Mouse (Mus musculus): ENCODE measurements around the gene Rfxank.

Rfxank gene

DNA sequence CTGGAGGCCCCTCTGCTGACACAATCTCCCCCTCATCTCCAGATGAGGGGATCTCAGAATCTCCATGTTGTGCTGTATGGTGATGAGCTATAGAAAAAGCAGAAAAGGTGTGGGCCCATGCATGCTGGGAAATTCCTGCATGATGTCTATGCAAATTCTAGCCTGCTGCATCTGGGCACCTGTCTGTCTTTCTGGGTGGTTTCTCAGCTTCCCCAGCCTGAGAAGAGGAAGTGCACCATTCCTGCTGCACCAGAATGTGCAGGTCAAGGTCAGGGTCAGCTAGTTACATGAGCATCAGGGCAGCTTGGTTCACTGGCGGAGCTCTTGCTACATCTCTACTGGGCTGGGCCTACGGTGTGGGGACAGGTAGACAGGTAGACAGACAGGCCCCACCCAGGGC lies 28.5 kb downstream of the Rfxank start:
- TF ChIP-seq POU5F1 (IDR thresholded peaks at IDR 0.05; ENCODE audit: borderline replicate concordance, low read length), result no peak
- H3K9me3 ChIP-seq (ENCODE audit: low read length), result no peaks in the 10 kb centered on the region
- H3K27me3 ChIP-seq (ENCODE audit: insufficient read depth, low read length), result peaks cover 79% of the 10 kb centered on the region
- H3K4me1 ChIP-seq (replicated peaks; ENCODE audit: low read depth, low read length), result peaks cover 32% of the 10 kb centered on the region
- no peaks in the 10 kb centered on the region for H3K36me3 ChIP-seq (ENCODE audit: insufficient read depth, low read length)
- no peak overlapping the region for H3K4me3 ChIP-seq (replicated peaks; ENCODE audit: low read length)

DNA sequence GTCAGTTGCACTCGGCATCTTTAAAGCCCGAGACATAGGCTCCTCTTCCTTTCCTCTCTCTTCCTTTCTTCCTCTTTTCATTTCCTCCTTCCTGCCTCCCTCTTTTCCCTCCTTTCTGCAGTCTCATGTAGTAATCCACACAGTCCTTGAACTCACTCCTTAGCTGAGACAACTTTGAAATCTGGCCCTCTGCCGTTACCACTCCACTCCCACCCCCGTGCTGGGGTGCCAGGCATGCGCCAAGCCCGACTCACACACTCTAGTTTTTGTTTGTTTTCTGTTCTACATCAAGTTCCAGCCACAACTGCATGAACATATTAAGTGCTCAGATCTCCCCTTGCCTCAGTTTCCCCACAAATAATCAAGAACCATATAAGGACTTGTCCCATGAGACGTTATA lies 34.0 kb downstream of the Rfxank start:
- Histone ChIP-seq H3K9me3 (ENCODE audit: low read length) (no peaks in the 10 kb centered on the region), H3K36me3 (ENCODE audit: insufficient read depth, low read length) (no peaks in the 10 kb centered on the region), H3K4me1 (replicated peaks; ENCODE audit: low read depth, low read length) (peaks cover 18% of the 10 kb centered on the region), H3K27me3 (ENCODE audit: insufficient read depth, low read length) (peaks cover 24% of the 10 kb centered on the region), H3K4me3 (replicated peaks; ENCODE audit: low read length) (no peak overlapping the region)
- TF ChIP-seq POU5F1 (IDR thresholded peaks at IDR 0.05; ENCODE audit: borderline replicate concordance, low read length), result no peak
- TF ChIP-seq NANOG (IDR thresholded peaks at IDR 0.05; ENCODE audit: borderline replicate concordance, low read length), result no peak
- TF ChIP-seq CTCF (conservative IDR thresholded peaks at IDR 0.05; ENCODE audit: low read length), result no peak

DNA sequence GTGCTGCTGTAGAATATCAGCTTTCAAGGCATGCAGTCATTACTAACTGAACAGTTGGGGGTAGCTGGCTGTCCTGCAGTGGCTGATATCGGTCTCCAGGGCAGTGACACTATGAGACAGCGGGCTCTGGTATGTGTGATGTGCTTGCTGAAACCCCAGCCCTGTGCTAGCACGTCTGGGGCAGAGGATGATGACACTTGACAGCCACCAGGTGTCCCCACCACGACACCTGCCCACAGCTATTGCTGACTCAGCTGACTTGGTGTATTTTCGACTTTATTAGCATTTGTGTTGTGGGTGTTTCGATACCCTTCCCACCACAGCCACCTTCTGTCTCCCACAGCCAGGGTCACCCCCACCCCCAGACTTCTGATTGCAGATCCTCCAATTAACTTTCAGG lies 34.4 kb downstream of the Rfxank start:
- no peak overlapping the region for H3K4me3 ChIP-seq (replicated peaks; ENCODE audit: low read length)
- H3K36me3 ChIP-seq (ENCODE audit: insufficient read depth, low read length), result no peaks in the 10 kb centered on the region
- no peaks in the 10 kb centered on the region for H3K9me3 ChIP-seq (ENCODE audit: low read length)
- H3K4me1 ChIP-seq (replicated peaks; ENCODE audit: low read depth, low read length), result peaks cover 22% of the 10 kb centered on the region
- TF ChIP-seq POU5F1 (IDR thresholded peaks at IDR 0.05; ENCODE audit: borderline replicate concordance, low read length), result no peak
- no peak for TF ChIP-seq CTCF (conservative IDR thresholded peaks at IDR 0.05; ENCODE audit: low read length)
- no peak for TF ChIP-seq NANOG (IDR thresholded peaks at IDR 0.05; ENCODE audit: borderline replicate concordance, low read length)
- peaks cover 21% of the 10 kb centered on the region for H3K27me3 ChIP-seq (ENCODE audit: insufficient read depth, low read length)

DNA sequence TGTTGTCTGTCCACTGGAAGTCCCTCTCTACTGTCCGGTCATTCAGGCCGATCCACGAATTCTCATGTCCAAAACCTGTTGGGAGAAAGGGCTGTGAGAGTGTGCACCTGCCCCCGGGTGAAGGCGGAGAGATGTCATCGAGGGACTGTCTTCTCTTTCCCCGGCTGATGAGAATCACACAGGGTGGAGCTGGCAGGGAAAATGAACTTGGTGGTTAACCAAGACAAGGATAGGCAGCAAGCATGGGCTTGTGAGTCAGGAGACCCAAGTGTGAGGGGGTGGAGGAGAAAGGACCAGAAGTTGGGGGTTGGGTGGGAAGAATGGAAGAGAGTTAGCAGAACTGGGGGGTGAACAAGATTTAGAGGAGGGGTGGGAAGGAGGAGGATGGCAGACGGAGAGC lies 38.7 kb downstream of the Rfxank start:
- Histone ChIP-seq H3K9me3 (ENCODE audit: low read length) (no peaks in the 10 kb centered on the region), H3K4me3 (replicated peaks; ENCODE audit: low read length) (no peak overlapping the region), H3K27me3 (ENCODE audit: insufficient read depth, low read length) (peaks cover 7% of the 10 kb centered on the region; the same call in 1 of the 2 replicates), H3K36me3 (ENCODE audit: insufficient read depth, low read length) (no peaks in the 10 kb centered on the region), H3K4me1 (replicated peaks; ENCODE audit: low read depth, low read length) (peaks cover 31% of the 10 kb centered on the region)
- TF ChIP-seq CTCF (conservative IDR thresholded peaks at IDR 0.05; ENCODE audit: low read length), result no peak
- no peak for TF ChIP-seq POU5F1 (IDR thresholded peaks at IDR 0.05; ENCODE audit: borderline replicate concordance, low read length)
- no peak for TF ChIP-seq NANOG (IDR thresholded peaks at IDR 0.05; ENCODE audit: borderline replicate concordance, low read length)

DNA sequence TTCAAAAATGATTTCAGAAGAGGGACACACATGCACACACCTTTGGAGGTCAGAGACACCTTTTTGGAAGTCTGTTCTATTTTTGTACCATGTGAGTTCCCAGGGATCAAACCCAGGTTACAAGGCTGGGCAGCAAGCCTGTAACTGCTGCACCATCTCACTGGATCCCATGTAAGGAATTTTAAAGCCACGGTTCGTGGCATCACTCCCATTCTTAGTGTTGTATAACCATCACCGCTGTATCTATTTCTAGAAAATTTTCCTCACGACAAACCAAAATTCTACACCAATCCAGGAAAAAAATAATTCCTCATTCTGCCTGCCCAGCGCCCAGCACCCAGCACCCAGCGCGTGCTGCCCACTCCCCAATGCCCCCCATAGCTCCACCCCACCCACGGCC lies 39.7 kb downstream of the Rfxank start:
- Histone ChIP-seq H3K36me3 (ENCODE audit: insufficient read depth, low read length) (no peaks in the 10 kb centered on the region), H3K4me1 (replicated peaks; ENCODE audit: low read depth, low read length) (peaks cover 28% of the 10 kb centered on the region), H3K9me3 (ENCODE audit: low read length) (no peaks in the 10 kb centered on the region), H3K4me3 (replicated peaks; ENCODE audit: low read length) (no peak overlapping the region), H3K27me3 (ENCODE audit: insufficient read depth, low read length) (peaks cover 7% of the 10 kb centered on the region; the same call in 1 of the 2 replicates)
- no peak for TF ChIP-seq CTCF (conservative IDR thresholded peaks at IDR 0.05; ENCODE audit: low read length)
- TF ChIP-seq POU5F1 (IDR thresholded peaks at IDR 0.05; ENCODE audit: borderline replicate concordance, low read length), result no peak
- TF ChIP-seq NANOG (IDR thresholded peaks at IDR 0.05; ENCODE audit: borderline replicate concordance, low read length), result no peak

DNA sequence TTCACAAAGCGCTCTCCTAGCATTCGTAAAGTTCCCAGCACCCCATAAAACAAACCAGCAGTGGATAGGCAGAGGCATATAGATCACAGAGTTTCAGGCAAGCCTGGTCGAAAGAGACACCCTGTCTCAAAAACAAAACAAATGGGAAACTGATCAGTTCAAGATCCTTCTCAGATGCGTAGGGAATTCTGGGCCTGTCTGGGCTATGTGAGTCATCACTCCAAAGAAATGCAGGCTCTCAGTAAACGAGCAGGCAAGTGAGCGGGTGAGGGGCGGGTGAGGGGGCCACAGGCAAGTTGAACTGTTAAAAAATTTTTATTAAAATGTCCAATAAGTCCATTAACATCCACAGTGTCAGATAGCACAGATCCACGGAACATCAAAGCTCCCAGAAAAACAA lies 46.2 kb downstream of the Rfxank start:
- Histone ChIP-seq H3K4me1 (replicated peaks; ENCODE audit: low read depth, low read length) (peaks cover 59% of the 10 kb centered on the region), H3K9me3 (ENCODE audit: low read length) (no peaks in the 10 kb centered on the region), H3K27me3 (ENCODE audit: insufficient read depth, low read length) (peaks cover 27% of the 10 kb centered on the region), H3K36me3 (ENCODE audit: insufficient read depth, low read length) (no peaks in the 10 kb centered on the region), H3K4me3 (replicated peaks; ENCODE audit: low read length) (no peak overlapping the region)
- no peak for TF ChIP-seq POU5F1 (IDR thresholded peaks at IDR 0.05; ENCODE audit: borderline replicate concordance, low read length)
- no peak for TF ChIP-seq CTCF (conservative IDR thresholded peaks at IDR 0.05; ENCODE audit: low read length)
- no peak for TF ChIP-seq NANOG (IDR thresholded peaks at IDR 0.05; ENCODE audit: borderline replicate concordance, low read length)

DNA sequence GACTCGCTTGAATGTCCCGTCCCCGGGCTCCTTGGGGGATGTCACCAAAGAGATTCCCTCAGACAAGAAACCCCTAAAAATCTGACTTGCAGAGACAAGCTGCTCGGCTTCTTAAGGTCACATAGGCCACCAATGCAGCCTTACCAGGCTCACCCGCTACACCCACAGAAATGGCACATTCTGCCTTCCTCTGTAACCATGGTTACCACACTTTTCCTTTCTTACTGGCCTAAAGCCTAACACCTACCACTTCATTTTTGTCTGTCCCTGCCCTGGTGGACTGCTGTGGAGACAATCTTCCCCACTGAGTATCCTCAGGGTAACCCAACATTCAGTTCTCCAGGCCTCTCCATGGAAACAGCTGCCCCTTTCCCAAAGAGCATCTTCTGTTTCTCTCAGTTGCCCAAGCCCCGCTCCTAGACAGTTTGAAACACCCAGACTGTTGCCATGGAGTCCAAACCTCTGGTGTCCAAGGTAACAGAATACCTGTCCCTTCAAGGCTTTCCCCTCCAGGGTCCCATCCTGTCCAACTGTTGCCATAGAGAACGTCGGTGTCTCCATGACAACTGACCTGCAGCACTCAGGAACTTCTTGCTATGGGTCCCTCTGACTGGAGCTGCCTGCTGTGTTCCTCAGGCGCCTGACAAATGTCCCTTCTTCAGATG lies 49.5 kb downstream of the Rfxank start:
- no peaks in the 10 kb centered on the region for H3K36me3 ChIP-seq (ENCODE audit: insufficient read depth, low read length)
- TF ChIP-seq POU5F1 (IDR thresholded peaks at IDR 0.05; ENCODE audit: borderline replicate concordance, low read length) (no peak), NANOG (IDR thresholded peaks at IDR 0.05; ENCODE audit: borderline replicate concordance, low read length) (no peak), CTCF (conservative IDR thresholded peaks at IDR 0.05; ENCODE audit: low read length) (no peak)
- H3K4me3 ChIP-seq (replicated peaks; ENCODE audit: low read length), result no peak overlapping the region
- no peaks in the 10 kb centered on the region for H3K9me3 ChIP-seq (ENCODE audit: low read length)
- peaks cover 60% of the 10 kb centered on the region for H3K27me3 ChIP-seq (ENCODE audit: insufficient read depth, low read length)
- H3K4me1 ChIP-seq (replicated peaks; ENCODE audit: low read depth, low read length), result peaks cover 71% of the 10 kb centered on the region

DNA sequence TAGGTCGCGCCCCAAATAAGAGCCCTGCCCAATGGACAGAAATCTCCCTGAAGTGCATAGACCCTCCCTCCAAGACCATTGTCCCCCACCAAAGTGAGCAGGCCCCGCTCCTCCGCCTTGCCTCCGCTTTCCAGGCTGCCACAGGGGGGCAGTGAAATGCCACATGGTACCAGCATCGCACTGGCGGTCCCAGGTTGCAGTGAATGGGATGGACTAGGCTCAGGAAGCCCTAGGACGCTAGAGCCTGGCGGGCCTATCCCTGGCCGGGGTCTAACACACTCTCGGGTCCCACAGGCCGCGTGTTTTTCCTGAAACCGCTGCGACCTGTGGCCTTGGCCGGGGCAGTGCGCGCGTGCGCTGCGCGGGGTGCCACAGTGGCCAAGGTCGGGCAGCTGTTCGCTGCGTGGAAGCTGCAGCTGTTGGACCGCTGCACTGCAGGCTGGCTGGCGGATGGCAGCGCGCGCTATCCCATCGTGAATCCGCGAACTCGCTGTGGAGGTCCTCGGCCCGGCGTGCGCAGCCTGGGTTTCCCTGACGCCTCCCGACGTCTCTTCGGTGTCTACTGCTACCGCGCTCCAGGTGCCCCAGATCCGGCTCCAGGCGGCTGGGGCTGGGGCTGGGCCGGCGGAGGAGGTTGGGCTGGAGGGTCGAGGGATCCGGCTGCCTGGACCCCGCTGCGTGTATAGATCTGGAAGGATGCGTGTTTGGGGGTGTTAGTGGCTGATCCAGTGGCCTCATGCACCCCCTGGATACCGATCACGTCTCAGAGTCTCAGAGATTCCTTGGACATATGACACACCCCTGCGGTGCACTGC lies 50.9 kb downstream of the Rfxank start:
- H3K4me3 ChIP-seq (replicated peaks; ENCODE audit: low read length), result peak overlapping the region; percentile 79
- H3K27me3 ChIP-seq (ENCODE audit: insufficient read depth, low read length), result peaks cover 74% of the 10 kb centered on the region
- H3K36me3 ChIP-seq (ENCODE audit: insufficient read depth, low read length), result no peaks in the 10 kb centered on the region
- TF ChIP-seq NANOG (IDR thresholded peaks at IDR 0.05; ENCODE audit: borderline replicate concordance, low read length), result no peak
- TF ChIP-seq CTCF (conservative IDR thresholded peaks at IDR 0.05; ENCODE audit: low read length), result peak; percentile 40
- H3K9me3 ChIP-seq (ENCODE audit: low read length), result no peaks in the 10 kb centered on the region
- H3K4me1 ChIP-seq (replicated peaks; ENCODE audit: low read depth, low read length), result peaks cover 73% of the 10 kb centered on the region
